Mouse (Mus musculus): ENCODE data around the gene Vmn2r80. TPM values are rescaled to one million over a fixed set of nuclear protein-coding genes. Genes with fewer than 3 reads are reported as not detected.
"Not testable (repeated sequence)": the region's sequence is repeated elsewhere in the genome, so short reads cannot be mapped to it uniquely, and the experiment has no call there.

Gene Vmn2r80
- total RNA-seq (2012; rRNA removed) (not detected in 2 replicates), polyA plus RNA-seq (2012; ENCODE audit: insufficient read depth in 1 of 2, insufficient read length in 2 of 2, low read depth in 1 of 2, low replicate concordance in 2 of 2, missing spikeins in 1 of 2) (not detected)

- H3K36me3 ChIP-seq (ENCODE audit: control insufficient read depth in 1 of 2, insufficient read depth in 2 of 2, low read length in 2 of 2); DNase-seq (ENCODE audit: low read depth, low spot score); H3K27ac ChIP-seq (ENCODE audit: control insufficient read depth, low read depth, low read length); H3K9me3 ChIP-seq (replicated peaks; ENCODE audit: insufficient read depth, low read length); H3K4me1 ChIP-seq (ENCODE audit: control insufficient read depth in 1 of 2, insufficient read depth in 2 of 2, low read length in 2 of 2); H3K9ac ChIP-seq (ENCODE audit: control insufficient read depth, low read depth, low read length, poor library complexity, severe bottlenecking); H3K79me2 ChIP-seq (ENCODE audit: control insufficient read depth, insufficient read depth, low read length, poor library complexity); H3K27me3 ChIP-seq (ENCODE audit: control insufficient read depth in 1 of 2, insufficient read depth in 2 of 2, low read length in 2 of 2); H3K4me3 ChIP-seq (ENCODE audit: control insufficient read depth in 1 of 2, insufficient read depth in 1 of 2, low read depth in 2 of 2, low read length in 2 of 2): not testable (repeated sequence)
Measured at GRCm38 (mm10) chr10:79148469-79148868, at the start of gene Vmn2r80. Vmn2r80 (plus strand) TSS chr10:79148769.

GRCm38 (mm10) chr10:79106325-79107282 lies 42.0 kb upstream of the Vmn2r80 start:
- H3K79me2 ChIP-seq (ENCODE audit: control insufficient read depth, insufficient read depth, low read length, poor library complexity): no peaks in the 10 kb centered on the region
- H3K4me1 ChIP-seq (ENCODE audit: control insufficient read depth in 1 of 2, insufficient read depth in 2 of 2, low read length in 2 of 2): peaks cover 15 to 16% of the 10 kb centered on the region in 2 experiments
- H3K9ac ChIP-seq (ENCODE audit: control insufficient read depth, low read depth, low read length, poor library complexity, severe bottlenecking): no peak overlapping the region
- DNase-seq (ENCODE audit: low read depth, low spot score): peak; percentile 55
- peaks cover 0 to 13% of the 10 kb centered on the region in 2 experiments; a peak in 2 of 4 replicates for H3K36me3 ChIP-seq (ENCODE audit: control insufficient read depth in 1 of 2, insufficient read depth in 2 of 2, low read length in 2 of 2)
- H3K27me3 ChIP-seq (ENCODE audit: control insufficient read depth in 1 of 2, insufficient read depth in 2 of 2, low read length in 2 of 2): no peaks in the 10 kb centered on the region
- H3K27ac ChIP-seq (ENCODE audit: control insufficient read depth, low read depth, low read length): peak overlapping the region; percentile 34
- H3K9me3 ChIP-seq (replicated peaks; ENCODE audit: insufficient read depth, low read length): no peaks in the 10 kb centered on the region
- no peak overlapping the region for H3K4me3 ChIP-seq (ENCODE audit: control insufficient read depth in 1 of 2, insufficient read depth in 1 of 2, low read depth in 2 of 2, low read length in 2 of 2)
- TF ChIP-seq SIN3A (IDR thresholded peaks at IDR 0.05; ENCODE audit: low read length) (no peak), NELFE (IDR thresholded peaks at IDR 0.05; ENCODE audit: low read depth, low read length) (no peak), GATA1 (IDR thresholded peaks at IDR 0.05; ENCODE audit: low read depth, low read length) (peak; percentile 85), CHD2 (IDR thresholded peaks at IDR 0.05; ENCODE audit: low read length) (no peak), ZKSCAN1 (IDR thresholded peaks at IDR 0.05; ENCODE audit: low read depth, low read length) (no peak), ZMIZ1 (IDR thresholded peaks at IDR 0.05; ENCODE audit: low read depth, low read length) (no peak), RAD21 (IDR thresholded peaks at IDR 0.05; ENCODE audit: low read depth, low read length) (no peak), MAZ (IDR thresholded peaks at IDR 0.05; ENCODE audit: low read depth, low read length) (no peak), RCOR1 (IDR thresholded peaks at IDR 0.05; ENCODE audit: low read depth, low read length) (peak; percentile 50; the same call in 1 of the 2 replicates), ETS1 (IDR thresholded peaks at IDR 0.05; ENCODE audit: low read depth, low read length) (peak; percentile 47; the same call in 1 of the 2 replicates), NRF1 (IDR thresholded peaks at IDR 0.05; ENCODE audit: insufficient read depth, low read depth, low read length, poor library complexity, severe bottlenecking) (no peak), ZNF384 (IDR thresholded peaks at IDR 0.05; ENCODE audit: low read depth, low read length) (no peak), MAFK (IDR thresholded peaks at IDR 0.05; ENCODE audit: borderline replicate concordance, low read depth, low read length) (no peak), TCF12 (IDR thresholded peaks at IDR 0.05; ENCODE audit: low read depth, low read length) (0 out of 2 replicates have a peak, but pooled peaks have one; percentile 42), USF2 (IDR thresholded peaks at IDR 0.05; ENCODE audit: borderline replicate concordance in 1 of 2, insufficient read depth in 1 of 2, low read depth in 1 of 2, low read length in 2 of 2) (no peak), MXI1 (IDR thresholded peaks at IDR 0.05; ENCODE audit: low read depth, low read length) (peak; percentile 37; the same call in 1 of the 2 replicates), MYC (IDR thresholded peaks at IDR 0.05; ENCODE audit: low read depth, low read length) (no peak), SMC3 (IDR thresholded peaks at IDR 0.05; ENCODE audit: low read depth, low read length) (no peak), KAT2A (conservative IDR thresholded peaks at IDR 0.05; ENCODE audit: low read depth, low read length) (no peak), USF1 (IDR thresholded peaks at IDR 0.05; ENCODE audit: low read depth, low read length) (no peak), POLR2AphosphoS2 (IDR thresholded peaks at IDR 0.05; ENCODE audit: low read length) (no peak), MAX (IDR thresholded peaks at IDR 0.05; ENCODE audit: low read length) (peak; percentile 27; the same call in 1 of the 2 replicates), HCFC1 (IDR thresholded peaks at IDR 0.05; ENCODE audit: low read depth, low read length) (no peak), ZC3H11A (IDR thresholded peaks at IDR 0.05; ENCODE audit: low read depth, low read length) (no peak), E2F4 (IDR thresholded peaks at IDR 0.05; ENCODE audit: borderline replicate concordance, low read depth, low read length) (no peak), EP300 (IDR thresholded peaks at IDR 0.05; ENCODE audit: low read depth in 1 of 2, low read length in 2 of 2) (peak; percentile 68 to 73; a peak in 3 of 4 replicates), GABPA (IDR thresholded peaks at IDR 0.05; ENCODE audit: low read depth, low read length) (no peak), BHLHE40 (IDR thresholded peaks at IDR 0.05; ENCODE audit: borderline replicate concordance, low read depth, low read length) (no peak)
